16 mouse cellular contexts compared by ENCODE assay signal in genomic region chr9:84044136-84044535, GRCm38 (mm10).
"Had no signal": no experiment of that assay in that cellular context is flagged by ENCODE, and none has a peak within 500 bp of the region (broad histone marks: within the 10 kb centered on the region; RNA-seq: fewer than 3 reads in every experiment).

No protein-coding gene starts in this region.

- H3K36me3 ChIP-seq: neural tube, embryonic 13.5 days; neural tube, embryonic 15.5 days; stomach, embryonic 15.5 days had no signal

- H3K27ac ChIP-seq: neural tube, embryonic 13.5 days; neural tube, embryonic 15.5 days; stomach, embryonic 15.5 days; stomach, postnatal 0 days had no signal

- H3K9me3 ChIP-seq: neural tube, embryonic 13.5 days; neural tube, embryonic 15.5 days; stomach, embryonic 15.5 days had no signal

- DNase-seq: retina, postnatal 1 day; right cerebral cortex, adult 18-20 months; right cerebral cortex, postnatal 14 days; right cerebral cortex, postnatal 25 days; right cerebral cortex, postnatal 4 days; spleen, adult 18-20 months; thymus, adult 18-20 months; thymus, adult 2 months; thymus, postnatal 14 days; thymus, postnatal 25 days; thymus, postnatal 36 days; thymus, postnatal 4 days had no signal

- H3K4me1 ChIP-seq: neural tube, embryonic 15.5 days; stomach, embryonic 15.5 days had no signal

- H3K27me3 ChIP-seq: neural tube, embryonic 13.5 days; neural tube, embryonic 15.5 days; stomach, embryonic 15.5 days had no signal

- H3K9ac ChIP-seq: neural tube, embryonic 13.5 days; neural tube, embryonic 15.5 days; stomach, embryonic 15.5 days had no signal

- H3K4me3 ChIP-seq: neural tube, embryonic 13.5 days; neural tube, embryonic 15.5 days; stomach, embryonic 15.5 days had no signal

- H3K4me2 ChIP-seq: neural tube, embryonic 13.5 days; neural tube, embryonic 15.5 days; stomach, embryonic 15.5 days had no signal
